Mouse (Mus musculus) hindbrain, postnatal 0 days (tissue): ENCODE measurements around the gene Tspan31. TPM values are rescaled to one million over a fixed set of nuclear protein-coding genes. Genes with fewer than 3 reads are reported as not detected.

Experiments used
- ATAC-seq: fragments of 200-750 bp; cut with Nextera tagmentation; 2 replicates; pipeline ENCODE4 v1.8.0; 2017; ENCODE audit warnings: mild to moderate bottlenecking, moderate TSS enrichment, moderate library complexity
- DNase-seq: peaks from one replicate; pipeline ENCODE4 v3.0.0-alpha.2; 2015; ENCODE audit warnings: low spot score
- H3K27ac ChIP-seq: fragments of 300-500 bp; sonication (generic); 2 replicates; pipeline ENCODE4 v1.5.1; 2014; ENCODE audit warnings: mild to moderate bottlenecking
- H3K27me3 ChIP-seq: fragments of 300-500 bp; sonication (generic); 2 replicates; pipeline ENCODE4 v1.6.1; 2014; ENCODE audit warnings: low read length, mixed read lengths; ENCODE audit not compliant: insufficient read depth
- H3K36me3 ChIP-seq: fragments of 300-500 bp; sonication (generic); 2 replicates; pipeline ENCODE4 v1.6.1; 2014; ENCODE audit warnings: low read length, mixed read lengths; ENCODE audit not compliant: insufficient read depth
- H3K4me1 ChIP-seq: fragments of 300-500 bp; sonication (generic); 2 replicates; pipeline ENCODE4 v1.6.1; 2014; ENCODE audit warnings: antibody characterized with exemption, low read length, mixed read lengths; ENCODE audit not compliant: insufficient read depth
- H3K4me2 ChIP-seq: fragments of 300-500 bp; sonication (generic); 2 replicates; pipeline ENCODE4 v1.6.1; 2014; ENCODE audit warnings: low read depth, mild to moderate bottlenecking, low read length, moderate library complexity, mixed read lengths
- H3K4me3 ChIP-seq: fragments of 300-500 bp; sonication (generic); 2 replicates; pipeline ENCODE4 v1.5.1; 2014; ENCODE audit warnings: low read length
- H3K9ac ChIP-seq: fragments of 300-500 bp; sonication (generic); replicated peaks from 2 replicates; pipeline ENCODE4 v1.6.1; 2014; ENCODE audit warnings: mild to moderate bottlenecking, low read length, moderate library complexity, mixed read lengths
- H3K9me3 ChIP-seq: fragments of 300-500 bp; sonication (generic); 2 replicates; pipeline ENCODE4 v1.6.1; 2016; ENCODE audit warnings: low read length, mixed read lengths
- CTCF ChIP-seq: IDR thresholded peaks from 2 replicates; pipeline ENCODE4 v1.5.1; 2016; ENCODE audit warnings: antibody characterized with exemption, control low read depth, low read depth
- WGBS: fragments of 180-500 bp; shearing (Covaris S2); extraction: QIAGEN DNeasy Blood & Tissue Kit; methylation state at CpG from one replicate; pipeline ENCODE4 v1.1.7; 2014; 5-methylcytosine and 5-hydroxymethylcytosine counted together
- polyA plus RNA-seq: library from polyadenylated mRNA; unstranded; fragments of >200 nt; fragmentation: Nextera tagmentation; extraction: Ambion mirVana; gene quantifications from 2 replicates; pipeline ENCODE4 v1.2.1, GENCODE M21; 2015
- total RNA-seq: library from RNA; depleted of rRNA; stranded (reverse); fragments of >200 nt; gene quantifications from 2 replicates; pipeline ENCODE4 v1.2.3, GENCODE M21; 2014

Gene Tspan31
- total and polyA plus RNA-seq, 2 experiments from 2014 or later, result 105 to 129 TPM

DNA sequence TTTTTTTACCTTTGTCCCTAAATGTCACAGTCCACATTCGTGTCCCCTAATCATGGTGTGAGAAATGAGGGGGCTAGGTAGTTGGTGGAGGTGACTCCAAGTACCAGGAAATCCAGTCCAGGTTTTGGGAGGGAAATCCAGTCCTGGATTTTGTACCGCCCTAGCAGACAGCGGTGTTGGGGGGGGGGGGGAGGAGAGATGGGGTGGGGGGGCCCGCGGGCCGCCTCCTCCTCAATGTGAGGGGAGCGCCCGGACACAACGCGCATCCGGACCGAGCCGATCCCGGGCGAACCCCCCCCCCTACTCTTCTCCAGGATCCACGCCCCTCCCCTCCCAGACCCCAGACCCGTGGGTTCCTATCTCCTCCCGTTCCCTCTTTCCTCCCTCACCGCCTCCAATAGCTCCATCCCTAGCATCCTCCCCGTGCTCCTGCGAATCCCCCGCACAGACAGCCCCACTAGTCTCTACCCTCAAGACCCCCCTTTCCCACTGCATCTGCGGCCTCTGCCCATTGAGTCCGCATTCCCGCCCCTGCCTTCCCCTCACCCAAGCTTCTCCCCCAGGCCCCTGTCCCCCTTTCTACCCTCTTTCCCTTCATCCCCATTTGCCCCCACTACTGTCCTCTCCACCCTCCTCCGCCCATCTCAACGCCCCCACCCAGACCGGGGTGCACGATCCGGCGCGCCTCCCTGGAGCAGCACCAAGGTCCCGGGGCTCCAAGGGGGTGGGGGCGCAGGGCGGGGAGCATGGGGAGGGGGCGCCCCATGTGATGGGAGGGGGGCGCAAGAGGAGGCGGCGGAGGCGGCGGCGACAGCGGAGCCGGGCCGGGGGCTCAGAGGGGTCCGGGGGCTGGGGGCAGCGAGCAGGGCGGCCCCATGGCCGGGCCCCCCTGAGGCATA, 8.9 kb upstream of the Tspan31 start:
- no peak for TF ChIP-seq CTCF
- peak; percentile 92 for DNase-seq
- under 1% methylated on average over 31 of the region's 49 CpGs for WGBS
- Histone ChIP-seq H3K9me3 (no peaks in the 10 kb centered on the region), H3K4me1 (peaks cover 20% of the 10 kb centered on the region), H3K4me3 (peak overlapping the region; percentile 72), H3K4me2 (peak overlapping the region; percentile 87), H3K9ac (peak overlapping the region; percentile 87), H3K36me3 (0 out of 2 replicates have a peak, but pooled peaks cover 3% of the 10 kb centered on the region), H3K27me3 (no peaks in the 10 kb centered on the region), H3K27ac (peak overlapping the region; percentile 87)
- peak; percentile 77 for ATAC-seq

DNA sequence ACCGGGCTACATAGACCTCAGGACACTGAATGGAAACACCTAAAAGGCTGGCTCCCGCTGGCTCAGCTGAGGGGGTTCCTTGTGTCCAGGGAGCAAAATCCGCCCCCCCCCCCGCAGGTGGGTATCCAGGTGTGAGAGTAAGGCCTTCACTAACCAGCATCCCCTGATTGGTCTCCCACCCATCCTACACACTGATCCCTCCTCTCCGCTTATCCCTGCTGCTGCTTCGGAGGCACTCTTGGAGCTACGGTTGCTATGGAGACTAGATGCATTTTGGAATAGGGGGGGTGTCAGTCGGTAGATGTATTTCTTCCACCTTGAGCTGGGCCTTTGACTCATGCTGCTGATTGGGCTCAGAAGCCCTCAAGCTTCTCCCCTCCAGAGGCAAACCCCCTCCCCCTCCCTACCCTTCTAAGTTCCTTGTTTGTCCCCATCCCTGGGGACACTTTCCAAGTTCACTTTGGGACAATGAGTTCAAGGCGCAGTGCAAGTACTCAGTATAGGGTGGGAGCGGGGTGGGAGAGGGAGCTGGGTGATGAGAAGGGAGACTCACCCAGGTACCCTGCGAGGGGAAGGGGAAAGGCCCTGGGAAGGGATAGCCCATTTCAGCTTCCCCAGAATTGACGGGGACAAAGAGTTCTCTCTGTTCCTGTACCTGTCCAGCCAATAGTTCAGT, 8.1 kb upstream of the Tspan31 start:
- no peaks in the 10 kb centered on the region for H3K9me3 ChIP-seq
- ATAC-seq (peak; percentile 55), DNase-seq (peak; percentile 76)
- H3K4me3 ChIP-seq, result peak overlapping the region; percentile 72
- peak overlapping the region; percentile 87 for H3K4me2 ChIP-seq
- peak overlapping the region; percentile 40 for H3K9ac ChIP-seq
- H3K36me3 ChIP-seq, result no peaks in the 10 kb centered on the region
- TF ChIP-seq CTCF, result no peak
- no peaks in the 10 kb centered on the region for H3K27me3 ChIP-seq
- WGBS, result 1% methylated on average over 12 of the region's 12 CpGs
- H3K4me1 ChIP-seq, result peaks cover 20% of the 10 kb centered on the region
- peak overlapping the region; percentile 87 for H3K27ac ChIP-seq

- Histone ChIP-seq H3K27me3 (no peaks in the 10 kb centered on the region), H3K9me3 (no peaks in the 10 kb centered on the region), H3K27ac (peak overlapping the region; percentile 87), H3K36me3 (no peaks in the 10 kb centered on the region), H3K4me2 (peak overlapping the region; percentile 87), H3K4me3 (peak overlapping the region; percentile 72), H3K9ac (peak overlapping the region; percentile 40), H3K4me1 (peaks cover 20% of the 10 kb centered on the region)
- ATAC-seq (no peak), DNase-seq (peak; percentile 21)
- no peak for TF ChIP-seq CTCF
- WGBS, result 3% methylated on average over 10 of the region's 10 CpGs
Observed at GRCm38 (mm10) chr10:127077515-127077914, 7.5 kb upstream of the Tspan31 start.

GRCm38 (mm10) chr10:127076082-127076481, 6.0 kb upstream of the Tspan31 start:
- Histone ChIP-seq H3K4me2 (no peak overlapping the region), H3K36me3 (no peaks in the 10 kb centered on the region), H3K9ac (no peak overlapping the region), H3K4me1 (peaks cover 14% of the 10 kb centered on the region), H3K27ac (no peak overlapping the region), H3K27me3 (no peaks in the 10 kb centered on the region), H3K9me3 (no peaks in the 10 kb centered on the region), H3K4me3 (no peak overlapping the region)
- no peak for DNase-seq
- no peak for ATAC-seq
- 32% methylated on average over 4 of the region's 4 CpGs for WGBS
- TF ChIP-seq CTCF, result no peak

GRCm38 (mm10) chr10:127075651-127076050, 5.6 kb upstream of the Tspan31 start:
- H3K27me3 ChIP-seq, result no peaks in the 10 kb centered on the region
- ATAC-seq, result no peak
- no peak for DNase-seq
- H3K9ac ChIP-seq, result no peak overlapping the region
- no peaks in the 10 kb centered on the region for H3K36me3 ChIP-seq
- peaks cover 12% of the 10 kb centered on the region for H3K4me1 ChIP-seq
- H3K27ac ChIP-seq, result no peak overlapping the region
- no peak overlapping the region for H3K4me3 ChIP-seq
- H3K9me3 ChIP-seq, result no peaks in the 10 kb centered on the region
- no peak overlapping the region for H3K4me2 ChIP-seq
- TF ChIP-seq CTCF, result no peak
- 75% methylated on average over 8 of the region's 8 CpGs for WGBS

DNA sequence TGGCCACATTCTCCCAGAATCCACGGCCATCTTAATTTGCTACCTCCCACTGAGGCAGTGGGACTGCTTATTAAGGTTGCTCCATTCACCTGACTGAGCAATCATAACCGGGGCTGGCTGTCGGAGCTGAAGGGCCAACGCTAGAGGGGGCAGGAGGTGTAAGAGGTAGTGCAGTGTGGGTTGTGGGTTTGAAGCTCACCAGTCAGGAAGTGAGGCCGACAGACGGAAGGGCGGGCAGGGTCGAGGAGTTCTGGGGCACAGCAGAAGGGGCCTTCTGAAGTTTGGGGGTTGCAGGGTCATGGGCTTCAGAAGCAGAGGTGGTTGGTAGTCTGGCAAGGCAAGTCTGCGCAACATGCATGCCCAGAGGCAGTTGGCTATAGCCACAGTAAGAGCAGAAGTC, 5.0 kb upstream of the Tspan31 start, which contains the start of gene Agap2:
TSS of gene Agap2 (plus strand) at position 205 of the 400 bp plus-strand sequence.
- WGBS, result 72% methylated on average over 9 of the region's 9 CpGs
- H3K9ac ChIP-seq, result no peak within 1 kb of the TSS
- no peaks in the 10 kb centered on the region for H3K27me3 ChIP-seq
- ATAC-seq (no peak), DNase-seq (no peak)
- 0 out of 2 replicates have a peak, but pooled peaks cover 6% of the 10 kb centered on the region for H3K4me1 ChIP-seq
- H3K4me3 ChIP-seq, result no peak within 1 kb of the TSS
- no peak within 1 kb of the TSS for H3K4me2 ChIP-seq
- no peaks in the 10 kb centered on the region for H3K9me3 ChIP-seq
- no peak for TF ChIP-seq CTCF
- H3K27ac ChIP-seq, result no peak within 1 kb of the TSS
- H3K36me3 ChIP-seq, result no peaks in the 10 kb centered on the region
